ENCODE assay signal across 16 mouse cellular contexts in the genomic region with DNA sequence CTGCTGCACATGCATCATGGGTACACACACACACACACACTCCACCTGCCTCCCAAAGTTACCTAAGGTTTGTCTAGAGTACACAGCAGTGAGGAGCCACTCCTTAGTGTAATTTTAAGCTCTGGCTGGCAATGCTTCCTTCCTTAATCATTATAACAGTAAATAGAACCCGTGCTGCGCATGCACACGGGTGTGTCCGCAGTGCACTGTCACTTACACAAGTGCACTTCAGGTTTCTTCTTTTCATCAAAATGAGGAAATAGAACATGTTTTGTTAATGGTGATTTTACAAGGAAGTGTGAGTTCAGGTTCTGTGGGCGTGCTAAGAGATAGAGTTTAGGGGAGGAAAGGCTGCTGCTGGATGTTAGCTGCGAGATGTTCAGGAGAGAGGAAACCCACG. TPM values are rescaled to one million over a fixed set of nuclear protein-coding genes. Genes with fewer than 3 reads are reported as not detected.
DNase-seq lines count a peak whose midpoint lies in the region; ATAC-seq and TF ChIP-seq lines count a peak whose summit lies in the region.
"Had no signal": no experiment of that assay in that cellular context is flagged by ENCODE, and none has a peak within 500 bp of the region (broad histone marks: within the 10 kb centered on the region; RNA-seq: fewer than 3 reads in every experiment).

No protein-coding gene starts in this region.

- peak; percentile 65 for DNase-seq in lung, postnatal 0 days (ENCODE audit: low spot score)
- no peak for DNase-seq in lung, adult 18-20 months
- peak; percentile 28 for DNase-seq in large intestine, adult 2 months (ENCODE audit: low read depth, low spot score)
- no peak for DNase-seq in heart, adult 8-10 months (ENCODE audit: low spot score)
- no peak for DNase-seq in layer of hippocampus, postnatal 10 days (ENCODE audit: low spot score in 2 of 2)
- DNase-seq: adrenal gland, postnatal 25 days; cerebellum, postnatal 36 days; lung, adult 2 months; midbrain, embryonic 14.5 days; right cerebral cortex, adult 18-20 months had no signal

- H3K27ac ChIP-seq in lung, postnatal 0 days (ENCODE audit: low read length): no peak overlapping the region
- H3K27ac ChIP-seq in bone marrow, adult 2 months (ENCODE audit: control insufficient read depth, insufficient read depth, low read depth, low read length, poor library complexity): peak overlapping the region; percentile 65
- peak overlapping the region; percentile 33; the same call in 1 of the 2 replicates for H3K27ac ChIP-seq in stomach, embryonic 14.5 days (ENCODE audit: low read length)
- H3K27ac ChIP-seq in kidney, embryonic 14.5 days (ENCODE audit: low read depth, low read length): no peak overlapping the region
- H3K27ac ChIP-seq: embryonic facial prominence, embryonic 15.5 days; neural tube, embryonic 13.5 days had no signal

- no peak for TF ChIP-seq POLR2A in bone marrow, adult 2 months (IDR thresholded peaks at IDR 0.05; ENCODE audit: borderline replicate concordance, control insufficient read depth, low read depth, low read length)

- ATAC-seq in lung, postnatal 0 days: peak; percentile 29; the same call in 1 of the 2 replicates
- ATAC-seq in stomach, embryonic 14.5 days (ENCODE audit: insufficient number of reproducible peaks, insufficient read depth, low FRiP score, low read depth): peak; percentile 82
- ATAC-seq in kidney, embryonic 14.5 days (ENCODE audit: low FRiP score, low TSS enrichment): no peak
- ATAC-seq: forebrain, embryonic 16.5 days had no signal

- peaks cover 19% of the 10 kb centered on the region for H3K4me1 ChIP-seq in lung, postnatal 0 days (ENCODE audit: insufficient read depth, low read depth, low read length)
- peaks cover 16% of the 10 kb centered on the region for H3K4me1 ChIP-seq in bone marrow, adult 2 months (ENCODE audit: control insufficient read depth, insufficient read depth, low read length)
- peaks cover 61% of the 10 kb centered on the region for H3K4me1 ChIP-seq in stomach, embryonic 14.5 days (ENCODE audit: control insufficient read depth, insufficient read depth, low read length)
- peaks cover 84% of the 10 kb centered on the region for H3K4me1 ChIP-seq in kidney, embryonic 14.5 days (ENCODE audit: control insufficient read depth, insufficient read depth, low read length)

- TF ChIP-seq EP300 in lung, postnatal 0 days (IDR thresholded peaks at IDR 0.05): peak; percentile 27; the same call in 1 of the 2 replicates

- H3K36me3 ChIP-seq in lung, postnatal 0 days (ENCODE audit: insufficient read depth, low read length): no peaks in the 10 kb centered on the region
- H3K36me3 ChIP-seq in stomach, embryonic 14.5 days (ENCODE audit: control insufficient read depth, insufficient read depth, low read length): no peaks in the 10 kb centered on the region
- H3K36me3 ChIP-seq in kidney, embryonic 14.5 days (ENCODE audit: control insufficient read depth, insufficient read depth, low read length): no peaks in the 10 kb centered on the region; the same call in 1 of the 2 replicates
- H3K36me3 ChIP-seq: embryonic facial prominence, embryonic 15.5 days; neural tube, embryonic 13.5 days had no signal

- no peak overlapping the region for H3K9ac ChIP-seq in lung, postnatal 0 days (replicated peaks; ENCODE audit: low read depth)
- H3K9ac ChIP-seq in stomach, embryonic 14.5 days (replicated peaks; ENCODE audit: low read depth, low read length): no peak overlapping the region
- H3K9ac ChIP-seq in kidney, embryonic 14.5 days (ENCODE audit: low read depth, low read length): no peak overlapping the region
- H3K9ac ChIP-seq: embryonic facial prominence, embryonic 15.5 days; neural tube, embryonic 13.5 days had no signal

- TF ChIP-seq CTCF in lung, postnatal 0 days (IDR thresholded peaks at IDR 0.05): no peak
- no peak for TF ChIP-seq CTCF in bone marrow, adult 2 months (IDR thresholded peaks at IDR 0.05; ENCODE audit: control insufficient read depth, insufficient read depth, low read length)

- 53% methylated on average over 7 of the region's 7 CpGs for WGBS in lung, postnatal 0 days
- WGBS in bone marrow, adult 2 months: 10% methylated on average over 7 of the region's 7 CpGs
- 32% methylated on average over 7 of the region's 7 CpGs for WGBS in large intestine, adult 2 months
- WGBS in stomach, embryonic 14.5 days: 70% methylated on average over 7 of the region's 7 CpGs
- WGBS in kidney, embryonic 14.5 days: 72% methylated on average over 7 of the region's 7 CpGs

- H3K4me3 ChIP-seq in lung, postnatal 0 days (ENCODE audit: low read depth, low read length): no peak overlapping the region
- H3K4me3 ChIP-seq in bone marrow, adult 2 months (replicated peaks; ENCODE audit: control insufficient read depth, low read depth, low read length): no peak overlapping the region
- H3K4me3 ChIP-seq in stomach, embryonic 14.5 days (ENCODE audit: low read depth, low read length): no peak overlapping the region
- no peak overlapping the region for H3K4me3 ChIP-seq in kidney, embryonic 14.5 days (ENCODE audit: low read length)
- H3K4me3 ChIP-seq: embryonic facial prominence, embryonic 15.5 days; neural tube, embryonic 13.5 days had no signal

- H3K27me3 ChIP-seq in lung, postnatal 0 days (replicated peaks; ENCODE audit: insufficient read depth, low read length): no peaks in the 10 kb centered on the region
- H3K27me3 ChIP-seq in stomach, embryonic 14.5 days (ENCODE audit: control insufficient read depth, insufficient read depth, low read length): no peaks in the 10 kb centered on the region
- H3K27me3 ChIP-seq in kidney, embryonic 14.5 days (ENCODE audit: control insufficient read depth, insufficient read depth, low read length): no peaks in the 10 kb centered on the region
- H3K27me3 ChIP-seq: embryonic facial prominence, embryonic 15.5 days; neural tube, embryonic 13.5 days had no signal

- no peaks in the 10 kb centered on the region for H3K9me3 ChIP-seq in lung, postnatal 0 days (ENCODE audit: low read length)
- no peaks in the 10 kb centered on the region for H3K9me3 ChIP-seq in stomach, embryonic 14.5 days (ENCODE audit: control insufficient read depth, low read depth, low read length)
- no peaks in the 10 kb centered on the region for H3K9me3 ChIP-seq in kidney, embryonic 14.5 days (ENCODE audit: control insufficient read depth, low read length)
- H3K9me3 ChIP-seq: embryonic facial prominence, embryonic 15.5 days; neural tube, embryonic 13.5 days had no signal

- H3K4me2 ChIP-seq in lung, postnatal 0 days (replicated peaks; ENCODE audit: low read depth, low read length): no peak overlapping the region
- no peak overlapping the region for H3K4me2 ChIP-seq in stomach, embryonic 14.5 days (replicated peaks; ENCODE audit: low read depth, low read length)
- H3K4me2 ChIP-seq in kidney, embryonic 14.5 days (replicated peaks; ENCODE audit: low read depth, low read length): no peak overlapping the region
- H3K4me2 ChIP-seq: embryonic facial prominence, embryonic 15.5 days; neural tube, embryonic 13.5 days had no signal

RNA-seq across cellular contexts. Expression of a gene that starts 17.8 kb away (rescaled TPM):
- 18.3 and 20.1 TPM in 2 replicates for polyA plus RNA-seq in lung, postnatal 0 days (2015; fragmentation: Nextera tagmentation; extraction: Ambion mirVana)
- 10.0 and 22.9 TPM in 2 replicates for polyA plus RNA-seq in bone marrow, adult 2 months (2011; ENCODE audit: insufficient read depth, insufficient read length, low replicate concordance, missing spikeins)
- polyA plus RNA-seq in large intestine, adult 2 months (2012; rRNA removed): 5.1 and 9.0 TPM in 2 replicates
- 36.2 and 38.3 TPM in 2 replicates for polyA plus RNA-seq in stomach, embryonic 14.5 days (2014; fragmentation: Nextera tagmentation; extraction: Ambion mirVana)
- 10 to 100 TPM; 15.1 to 20.0 (median 15.4) TPM for total RNA-seq in heart, adult 8-10 months (2022)
- polyA plus RNA-seq in kidney, embryonic 14.5 days (2014; fragmentation: Nextera tagmentation; extraction: Ambion mirVana): 34.4 and 42.7 TPM in 2 replicates
- 10 to 100 TPM; 28.6 to 32.5 TPM for total RNA-seq in layer of hippocampus, postnatal 10 days (2021)

Comparison
In these comparisons a context has a peak if more than half of its experiments do, and no peak if none do; other contexts are left out.
1. DNase-seq: peak in lung, postnatal 0 days (single experiment) and large intestine, adult 2 months (single experiment); none in lung, adult 18-20 months (0 of 2), heart, adult 8-10 months (single experiment) and layer of hippocampus, postnatal 10 days (0 of 2).
2. H3K27ac ChIP-seq: peak in bone marrow, adult 2 months (single experiment) and stomach, embryonic 14.5 days (single experiment); none in lung, postnatal 0 days (single experiment) and kidney, embryonic 14.5 days (single experiment).